Mouse (Mus musculus): ENCODE data around the gene Edem2.

DNA sequence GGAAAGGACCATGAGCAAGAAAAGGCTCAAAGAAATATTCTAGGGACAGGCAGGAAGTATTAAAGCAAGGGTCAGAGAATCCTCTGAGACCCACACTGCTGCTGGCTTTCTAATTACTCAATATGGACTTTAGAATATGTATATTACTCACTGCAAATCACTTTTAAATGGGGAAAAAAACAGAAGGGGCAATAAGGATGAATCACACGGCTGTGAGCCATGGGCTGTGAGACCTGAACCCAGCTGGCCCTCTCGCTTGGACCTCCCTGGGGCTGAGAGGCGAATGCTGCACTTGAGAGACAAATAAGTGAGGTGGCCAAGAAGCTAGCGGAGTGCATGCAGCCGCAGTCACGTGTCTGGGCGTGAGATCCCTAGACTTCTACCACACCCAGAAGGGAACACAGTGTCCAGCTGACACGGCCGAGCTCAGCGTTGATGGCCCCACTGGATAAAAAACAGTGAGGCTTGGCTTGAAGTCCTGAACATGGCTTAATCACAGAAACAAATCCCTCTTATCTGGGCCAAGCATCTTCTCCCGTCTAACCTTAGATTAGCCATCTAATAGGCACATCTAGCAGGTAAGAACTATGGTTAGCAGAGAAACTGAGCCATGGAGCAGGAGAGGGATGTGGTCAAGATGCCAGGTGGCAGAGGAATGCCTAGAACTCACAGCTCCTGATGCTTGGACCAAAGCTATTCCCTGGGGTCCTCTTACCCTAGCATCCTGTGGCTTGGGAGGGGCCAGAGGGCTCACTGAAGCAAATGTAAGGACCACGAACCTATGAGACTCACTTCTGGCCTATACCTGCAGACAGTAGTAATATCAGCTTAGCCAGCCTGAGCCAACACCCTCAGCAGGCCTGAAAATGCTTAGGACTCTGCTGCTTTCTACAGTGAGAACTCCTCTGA lies 11.9 kb downstream of the Edem2 start:
- TF ChIP-seq CTCF (conservative IDR thresholded peaks at IDR 0.05; ENCODE audit: insufficient read depth, insufficient read length, low read depth, low read length), result no peak
- TF ChIP-seq POLR2A (IDR thresholded peaks at IDR 0.05; ENCODE audit: low read depth, low read length), result no peak

Measured in kidney, adult 2 months (tissue).